Mouse (Mus musculus): ENCODE results near the gene Creb5.

Creb5 gene

DNA sequence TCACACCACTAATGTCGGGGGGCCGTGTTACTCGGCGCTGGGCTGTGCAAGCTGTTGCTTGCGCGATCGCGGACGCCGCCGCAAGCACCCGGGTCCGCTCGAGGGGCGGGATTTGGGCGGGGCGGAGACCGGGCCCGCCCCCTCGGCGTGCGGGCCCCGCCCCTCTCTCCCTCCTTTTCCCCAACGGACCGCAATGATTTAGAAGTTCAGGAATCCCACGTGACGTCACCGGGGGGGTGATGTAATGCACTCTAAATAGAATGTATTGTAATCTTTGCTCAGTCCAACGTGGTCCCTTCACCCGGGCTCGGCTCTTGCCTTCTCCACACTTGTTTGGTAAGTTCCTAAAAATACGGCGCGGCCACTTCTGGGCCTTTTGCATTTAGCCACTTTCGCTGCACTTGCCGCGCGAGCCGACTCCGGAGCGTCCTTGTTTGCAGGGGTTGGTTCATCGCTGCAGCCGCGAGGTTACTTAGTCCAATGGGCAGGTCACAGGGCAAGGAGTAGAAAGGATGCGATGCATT is at the start of gene Creb5:
Gene Creb5 (plus strand): TSS at position 233 of the 524 bp plus-strand sequence.
- peak; percentile 85 to 92 for DNase-seq

DNA sequence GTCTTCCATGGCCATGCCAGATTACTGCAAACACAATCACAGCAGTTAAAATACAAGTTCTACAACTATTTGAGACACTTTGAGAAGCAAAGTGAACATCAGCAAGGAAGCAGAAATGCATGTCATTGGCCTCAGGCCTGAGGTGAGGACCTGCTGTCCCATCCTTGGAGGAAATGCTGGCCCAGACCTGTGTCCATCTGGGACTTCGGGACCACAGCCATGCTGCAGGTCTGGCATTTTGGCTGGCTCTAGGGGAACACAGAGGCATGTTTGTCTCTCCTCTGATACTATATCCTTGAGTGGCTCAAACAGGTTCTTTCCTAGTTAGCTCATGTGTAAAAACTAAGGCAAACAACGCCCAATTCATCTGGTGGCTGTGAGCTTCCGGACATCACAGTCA is 27.2 kb upstream of the Creb5 start:
- DNase-seq, result no peak

DNA sequence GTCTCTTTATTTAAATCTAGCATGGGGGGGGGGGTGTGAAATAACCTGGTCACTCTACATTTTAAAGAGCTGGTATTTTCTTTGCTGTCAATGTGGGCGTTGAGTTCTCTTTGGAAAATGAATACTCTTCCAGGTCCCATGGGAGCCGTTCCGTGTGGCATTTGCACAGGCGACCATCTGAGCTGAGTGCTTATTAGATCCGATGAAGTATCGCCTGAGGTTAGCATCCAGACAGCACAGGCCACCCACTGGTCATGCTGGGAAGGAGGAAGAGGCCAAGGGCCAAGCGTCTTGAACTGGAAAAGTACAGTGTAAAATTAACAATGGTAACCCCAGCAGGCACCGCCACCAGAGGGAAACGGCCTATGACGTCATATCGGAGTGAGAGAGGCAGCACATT is 24.7 kb upstream of the Creb5 start:
- DNase-seq, result no peak

DNA sequence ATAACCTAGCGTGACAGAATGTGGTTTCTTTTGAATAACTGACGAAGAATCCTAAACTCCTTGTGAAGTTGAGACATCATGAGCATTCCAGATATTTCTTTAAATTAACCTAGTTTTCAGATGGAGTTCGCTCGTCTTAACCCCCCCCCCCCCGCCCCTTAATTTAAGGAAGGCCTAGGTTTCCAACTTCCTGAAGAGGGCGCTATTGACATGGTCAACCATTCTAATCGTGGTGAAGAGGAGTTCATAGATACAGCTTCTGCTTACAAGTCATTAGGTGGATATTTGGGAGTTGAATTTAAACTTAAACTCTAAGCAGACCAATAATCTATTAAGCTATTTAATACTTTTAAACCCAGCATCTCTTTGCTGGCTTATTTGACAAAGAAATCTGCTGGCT is 20.0 kb upstream of the Creb5 start:
- DNase-seq, result no peak

DNA sequence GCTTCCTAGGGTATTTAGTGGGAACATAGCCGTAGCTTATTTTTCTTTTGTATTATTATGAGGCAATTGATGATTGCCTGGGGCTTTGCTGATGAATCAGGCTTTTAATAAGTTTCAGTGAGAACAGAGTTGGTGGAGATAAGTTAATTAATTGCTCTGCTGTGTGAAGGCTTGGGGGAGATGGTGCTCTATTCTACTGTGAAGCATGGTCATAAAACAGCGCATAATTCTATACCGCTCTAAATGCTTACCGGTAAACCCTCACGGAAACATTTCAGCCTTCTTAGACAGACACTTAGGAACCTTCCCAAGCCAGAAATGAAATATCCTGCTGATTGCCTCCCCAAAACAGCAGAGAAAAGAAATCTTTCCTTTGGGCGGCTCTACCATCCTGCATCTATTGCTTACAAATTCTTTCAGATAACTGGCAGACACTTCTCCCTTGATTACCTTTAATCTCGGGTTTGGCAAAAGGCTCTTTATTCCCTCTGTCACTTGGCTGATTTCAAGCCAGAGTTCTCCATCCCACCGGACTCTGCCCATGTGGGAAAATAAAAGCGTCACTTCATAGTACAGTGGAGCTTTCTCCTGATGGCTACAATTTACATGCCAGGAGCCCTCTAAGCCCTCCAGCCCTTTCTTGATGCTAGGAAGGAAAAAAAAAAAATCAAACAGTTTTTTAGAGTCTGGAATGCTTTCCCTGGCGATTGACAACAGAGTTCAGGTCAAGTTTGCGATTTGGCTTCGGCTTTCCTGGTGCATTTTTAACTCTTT is 19.2 kb upstream of the Creb5 start:
- no peak for DNase-seq

DNA sequence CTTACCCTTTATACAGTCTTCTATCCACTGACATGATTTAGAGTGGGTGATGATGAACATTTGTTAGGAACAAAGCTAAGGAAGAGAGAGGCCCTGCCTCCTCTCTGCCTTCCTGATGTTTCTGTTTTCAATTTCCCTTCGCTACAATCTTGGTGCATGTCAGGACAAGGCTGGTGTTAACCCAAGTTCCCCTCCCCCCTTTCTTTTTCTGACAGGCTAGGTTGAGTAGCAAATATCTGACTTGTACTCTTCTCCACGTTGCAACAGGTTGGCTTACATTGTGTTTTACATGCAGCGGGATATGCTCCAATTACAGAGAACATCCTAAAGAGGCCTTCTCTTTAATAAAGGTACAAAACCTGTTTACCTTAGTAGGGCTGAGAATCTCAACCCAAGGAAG is 15.9 kb upstream of the Creb5 start:
- DNase-seq, result no peak

DNA sequence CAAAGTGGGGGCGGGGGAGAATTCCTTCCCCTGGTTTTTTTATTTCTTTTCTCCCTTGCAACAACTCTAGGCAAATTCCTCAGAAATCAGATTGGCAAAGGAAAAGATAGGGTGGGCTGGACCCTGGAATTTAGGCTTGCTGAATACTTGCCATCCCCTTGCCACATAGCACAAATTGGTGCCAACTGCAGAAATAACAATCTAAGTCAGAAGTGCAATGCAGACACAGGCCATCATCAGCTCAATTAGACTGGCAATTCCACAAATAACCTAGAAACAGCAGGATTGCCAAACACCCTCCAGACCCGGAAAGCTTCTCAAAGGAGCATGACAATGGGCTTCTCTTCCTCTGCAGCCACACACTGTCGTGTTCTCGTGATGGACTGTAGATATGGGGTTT is 15.4 kb upstream of the Creb5 start:
- no peak for DNase-seq

DNA sequence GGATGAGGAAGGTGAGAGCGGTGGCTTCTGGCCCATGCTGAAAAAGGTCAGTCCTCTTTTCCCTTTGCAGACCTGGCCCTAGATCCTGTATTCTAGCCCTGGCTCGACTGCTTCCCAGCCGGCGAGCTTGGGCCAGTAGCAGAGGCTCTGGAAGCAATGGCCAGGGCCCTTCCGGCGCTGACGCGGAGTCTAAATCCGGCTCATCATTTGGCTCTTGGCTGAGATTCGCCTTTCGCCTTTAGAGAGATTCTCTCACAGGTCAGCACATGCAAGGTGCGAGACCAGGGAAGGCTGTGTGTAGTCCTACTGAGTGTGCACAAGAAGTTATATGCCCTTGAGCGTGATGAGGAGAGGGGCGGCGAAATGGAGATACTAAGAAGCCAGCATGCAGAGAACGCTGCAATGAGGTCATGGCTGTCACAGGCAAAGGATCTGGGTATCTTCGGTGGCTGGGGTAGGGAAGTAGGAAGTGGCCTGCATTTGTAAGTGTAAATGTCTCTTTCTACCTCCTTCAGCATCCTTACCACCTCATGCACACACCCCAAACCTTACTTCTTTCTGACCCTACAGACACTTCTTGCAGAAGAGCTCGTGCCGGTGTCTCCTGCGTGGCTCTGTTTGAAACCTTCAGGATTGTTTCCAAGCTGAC is 557 bp upstream of the Creb5 start:
- DNase-seq, result peak; percentile 28 to 29

DNA sequence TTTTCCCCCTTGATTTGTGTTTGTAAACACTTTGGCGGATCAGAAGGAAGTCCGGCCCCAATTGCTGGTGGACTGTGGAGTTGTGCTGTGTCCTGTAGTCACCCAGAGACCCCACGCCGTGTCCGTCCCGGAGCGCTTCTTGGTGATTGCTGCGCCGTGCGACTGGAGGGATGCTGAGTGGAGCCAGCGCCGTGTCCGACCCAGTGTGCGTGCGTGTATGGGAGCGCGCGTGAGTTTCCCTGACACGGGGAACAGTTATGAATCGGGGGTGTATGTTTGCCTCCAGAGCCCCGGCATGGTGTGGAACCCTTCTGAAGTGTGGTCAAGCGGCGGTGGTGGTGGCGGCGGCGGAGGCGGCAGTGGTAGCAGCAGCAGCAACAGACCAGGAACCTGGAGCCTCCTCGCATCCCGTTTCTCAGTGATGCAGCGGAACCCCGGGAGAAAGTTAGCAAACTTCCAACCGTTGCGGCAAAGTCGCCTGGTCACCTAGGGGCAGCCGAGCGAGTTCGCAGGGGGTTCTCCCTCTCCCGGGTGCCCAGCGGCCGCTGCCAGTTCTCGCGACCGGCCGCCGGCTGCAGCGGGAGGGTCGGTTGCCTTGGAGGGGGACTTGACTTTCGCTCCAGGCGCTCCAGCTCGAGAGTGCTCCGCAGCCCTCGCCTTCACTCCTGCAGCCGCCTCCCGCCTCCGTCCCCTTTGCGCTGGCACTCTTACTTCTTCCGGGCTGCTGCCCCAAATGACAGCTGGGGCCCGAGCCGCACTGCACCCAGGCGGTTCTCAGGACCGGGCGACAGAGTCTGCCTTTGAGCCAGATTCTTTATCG is 702 bp downstream of the Creb5 start:
- DNase-seq, result peak; percentile 21 to 22

DNA sequence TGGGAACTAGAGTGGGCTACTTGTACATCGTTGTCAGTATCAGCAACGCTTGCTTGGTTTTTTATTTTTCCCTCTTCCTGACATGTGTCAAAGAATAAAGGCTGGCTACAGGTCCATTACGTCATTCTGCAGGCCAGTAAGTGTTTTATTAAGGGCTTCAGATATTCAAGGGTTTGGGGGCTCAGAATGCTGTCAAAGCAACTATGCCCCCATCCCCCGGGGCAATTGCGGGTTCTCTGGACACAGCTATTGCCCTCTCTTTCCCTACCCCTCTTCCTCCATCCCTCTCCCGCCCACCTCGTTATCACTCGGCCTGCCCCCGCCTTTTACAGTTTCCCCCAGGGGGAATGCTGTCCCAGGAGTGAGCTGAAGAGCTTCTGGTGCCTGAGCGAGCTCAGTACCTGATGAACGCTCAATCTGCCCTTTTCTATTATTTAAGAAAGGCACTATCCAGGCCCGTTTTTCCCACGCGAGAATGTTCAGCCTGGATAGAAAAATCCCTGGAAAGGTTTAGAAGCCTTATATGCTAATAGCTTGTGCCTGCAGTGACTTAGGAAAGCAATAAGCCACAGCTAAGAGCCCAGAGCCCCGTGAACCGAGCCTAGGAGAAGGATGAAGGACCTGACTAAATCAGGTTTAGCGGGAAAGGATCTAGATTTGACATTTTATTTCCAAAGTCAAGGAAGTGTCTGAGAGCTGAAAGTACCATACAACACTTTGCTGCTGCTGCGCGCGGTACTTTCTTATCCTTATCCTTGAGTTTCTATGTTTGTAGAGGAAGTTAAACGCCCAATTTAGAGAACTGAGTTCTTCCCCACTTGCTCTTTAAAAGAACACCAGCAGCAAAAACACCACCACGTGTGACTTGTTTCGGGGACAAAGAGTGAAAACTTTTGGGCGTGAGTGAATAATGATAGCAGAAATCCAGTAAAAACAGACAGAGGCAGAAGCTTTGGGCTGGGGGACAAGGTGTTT is 1.8 kb downstream of the Creb5 start:
- DNase-seq, result no peak

DNA sequence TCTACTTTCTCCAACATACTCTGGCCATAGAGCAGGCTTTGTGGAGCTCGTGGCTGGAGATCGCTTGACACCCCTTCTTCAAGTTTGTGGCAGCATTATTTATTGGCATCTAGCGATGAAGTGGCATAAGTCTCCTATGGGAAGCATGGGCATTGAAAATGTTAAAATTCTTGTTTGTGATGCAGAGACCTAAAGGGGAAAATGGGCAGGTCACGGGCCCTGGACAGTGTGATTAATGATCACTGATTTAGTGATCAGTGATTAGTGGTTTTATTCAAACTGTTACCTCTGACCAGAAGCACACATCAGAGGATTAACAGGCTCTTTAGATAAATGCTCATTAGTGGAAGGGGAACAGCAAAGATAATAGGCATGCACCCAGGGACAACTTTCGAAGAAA is 2.6 kb downstream of the Creb5 start:
- no peak for DNase-seq

DNA sequence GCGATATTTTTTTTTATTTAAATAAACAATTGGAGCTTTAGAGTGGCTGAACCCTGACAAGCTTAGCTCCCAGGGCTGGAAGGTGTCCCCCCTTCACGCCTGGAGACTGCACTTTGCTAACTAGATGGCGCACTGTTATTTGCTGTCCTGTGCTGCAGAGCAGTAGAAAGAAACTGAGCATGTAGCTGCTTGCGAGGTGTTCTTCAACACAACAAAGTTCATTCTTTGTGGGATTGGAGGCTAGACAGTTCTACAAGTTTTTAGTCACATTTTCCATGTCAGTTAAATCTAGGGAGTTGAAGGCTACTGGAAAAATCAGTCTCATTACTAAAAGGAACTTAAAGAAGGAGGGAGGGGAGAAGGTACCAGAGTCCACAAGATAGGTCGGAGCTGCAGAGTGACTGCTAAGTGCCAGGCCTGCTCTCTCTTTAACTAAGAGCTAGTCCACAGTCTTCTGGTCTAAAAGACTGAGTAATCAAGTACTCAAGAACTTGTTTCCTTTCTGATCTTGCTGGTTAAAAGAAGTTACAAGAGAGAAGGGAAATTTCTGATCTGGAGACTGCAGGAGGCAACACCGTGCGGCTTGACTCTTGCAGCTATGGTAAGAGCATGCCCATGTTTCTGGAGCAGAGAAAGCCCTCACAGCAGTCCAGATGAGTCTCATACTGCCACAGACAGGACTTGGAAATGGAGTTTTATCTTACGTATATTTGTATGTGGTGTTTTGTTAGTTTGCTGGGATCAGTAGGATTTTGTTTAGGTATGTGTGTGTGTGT is 3.3 kb downstream of the Creb5 start:
- no peak for DNase-seq

DNA sequence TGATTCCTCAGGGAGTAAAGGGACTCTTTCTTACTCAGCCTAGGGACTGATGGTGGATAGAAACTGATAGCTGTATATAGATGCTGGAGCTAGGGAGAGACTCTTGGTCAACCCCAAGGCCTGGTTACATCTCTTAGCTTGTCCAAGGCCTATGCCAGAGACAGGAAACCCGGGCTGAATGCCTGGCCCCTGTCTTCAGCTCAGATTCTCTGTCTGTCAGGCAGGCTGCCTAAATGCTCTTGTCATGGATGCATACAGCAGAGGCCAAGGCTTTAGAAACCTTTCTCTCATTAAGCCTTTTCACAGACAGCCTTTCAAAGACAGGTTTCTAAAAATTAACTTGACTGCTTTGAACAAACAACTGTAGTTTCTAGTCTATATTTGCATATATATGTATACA is 5.9 kb downstream of the Creb5 start:
- no peak for DNase-seq

DNA sequence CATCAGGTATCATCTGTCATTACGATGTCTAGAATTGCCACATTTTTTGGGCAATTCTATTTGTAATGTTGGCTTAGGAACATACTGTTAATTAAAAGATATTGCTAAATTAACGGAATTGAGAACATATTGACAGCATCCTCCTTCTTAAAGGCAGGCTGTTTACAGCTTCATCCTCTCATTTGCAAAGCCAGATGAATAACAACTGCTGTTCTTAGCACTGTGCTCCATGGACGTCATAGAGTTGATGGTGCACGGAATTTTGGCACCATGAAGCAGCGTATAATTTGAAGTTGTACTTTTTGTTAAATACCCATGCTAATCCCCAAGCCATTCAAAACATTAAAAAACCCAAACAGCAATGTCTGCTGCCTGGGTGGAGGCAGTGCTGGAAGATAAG is 10.8 kb downstream of the Creb5 start:
- no peak for DNase-seq

DNA sequence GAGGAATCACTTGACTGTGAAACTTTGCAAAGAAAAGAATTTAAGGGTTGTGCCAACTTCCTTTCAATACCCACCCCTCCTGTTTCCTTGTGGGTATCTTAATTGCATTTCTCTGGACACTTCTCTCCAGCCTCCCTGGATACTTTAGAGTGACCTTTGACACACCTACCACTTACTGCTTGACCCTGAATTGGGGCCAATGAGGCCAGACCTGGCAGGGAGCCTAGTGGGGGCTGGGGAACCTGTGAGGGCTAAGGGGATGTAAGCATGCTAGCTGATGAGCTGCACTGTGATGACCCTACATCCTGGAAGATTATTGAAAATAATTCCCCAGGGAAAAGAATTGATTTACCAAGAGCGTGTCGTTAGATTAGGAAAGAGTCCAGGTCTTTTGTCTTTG is 17.1 kb downstream of the Creb5 start:
- DNase-seq, result peak; percentile 9 to 21

DNA sequence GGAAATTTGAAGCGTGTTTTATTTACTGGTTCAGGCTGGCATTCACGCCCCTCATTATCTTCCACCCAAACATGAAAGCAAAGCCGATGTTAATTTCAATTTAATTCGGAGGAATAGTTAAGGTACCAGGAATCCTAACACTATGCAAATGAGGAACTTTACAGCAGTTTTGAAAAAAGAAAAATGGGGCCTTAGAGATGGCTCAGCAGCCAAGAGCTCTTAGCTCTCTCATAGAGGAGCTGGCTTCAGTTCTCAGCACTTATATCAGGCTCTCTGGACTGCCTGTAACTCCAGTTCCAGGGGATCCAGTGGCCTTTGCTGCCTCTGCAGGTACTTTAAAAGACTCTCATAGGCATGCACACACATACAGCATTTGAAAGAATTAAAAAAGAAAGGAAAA is 19.1 kb downstream of the Creb5 start:
- DNase-seq, result no peak

DNA sequence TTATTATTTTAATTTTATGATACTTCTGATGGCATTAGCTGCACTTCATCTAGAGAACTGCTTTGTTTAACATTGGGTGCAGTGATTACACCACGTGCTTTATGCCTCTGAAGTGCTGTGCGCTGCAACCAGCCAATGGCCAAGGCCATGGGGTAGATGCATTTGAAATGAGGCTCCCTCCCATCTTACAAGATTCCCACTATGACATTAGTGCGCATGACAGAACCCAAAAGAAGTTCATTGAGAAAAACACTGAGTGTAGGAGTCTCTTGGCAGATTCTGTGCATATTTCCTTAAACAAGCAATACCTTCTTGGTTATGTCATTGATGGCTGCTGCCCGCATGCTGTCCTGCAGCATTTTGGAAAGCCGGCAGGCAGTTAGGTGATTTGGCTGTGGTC is 19.6 kb downstream of the Creb5 start:
- no peak for DNase-seq

DNA sequence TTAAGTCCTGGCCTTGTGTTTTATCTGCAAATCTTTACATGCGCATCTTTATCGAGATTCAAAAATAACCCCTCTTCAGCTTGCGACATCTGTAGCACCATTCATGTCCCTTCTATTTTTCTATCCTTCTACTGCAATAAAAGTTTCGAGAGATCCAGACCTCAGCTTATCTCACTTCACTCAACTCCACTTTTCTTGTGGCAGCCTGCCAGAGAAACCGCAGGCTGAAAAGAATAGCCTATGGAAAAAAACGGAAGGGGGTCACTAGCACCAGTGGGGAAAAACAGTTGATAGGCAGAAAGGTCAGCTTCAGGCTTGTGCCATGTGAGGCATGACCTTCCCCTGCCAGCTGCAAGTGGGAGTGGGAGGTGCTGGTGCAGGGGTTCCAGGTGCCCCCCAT is 21.6 kb downstream of the Creb5 start:
- no peak for DNase-seq

DNA sequence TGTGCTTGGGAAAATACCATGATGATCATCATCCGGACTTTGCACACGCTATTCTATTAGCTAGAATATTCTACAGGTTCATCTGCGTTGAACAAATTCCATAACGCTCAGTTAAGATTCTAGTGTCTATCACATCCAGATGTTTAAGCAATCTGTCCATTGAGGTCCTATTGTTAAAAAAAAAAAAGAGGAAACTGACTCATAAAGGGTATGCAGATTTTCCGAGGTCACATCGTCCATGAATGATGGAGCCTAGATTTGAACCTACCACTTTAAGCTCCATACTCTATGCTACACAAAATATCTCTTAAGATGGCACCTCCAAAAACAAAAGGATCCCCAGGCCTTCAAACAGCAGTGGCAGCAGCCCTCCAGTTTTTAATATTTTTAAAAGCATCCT is 26.5 kb downstream of the Creb5 start:
- no peak for DNase-seq

DNA sequence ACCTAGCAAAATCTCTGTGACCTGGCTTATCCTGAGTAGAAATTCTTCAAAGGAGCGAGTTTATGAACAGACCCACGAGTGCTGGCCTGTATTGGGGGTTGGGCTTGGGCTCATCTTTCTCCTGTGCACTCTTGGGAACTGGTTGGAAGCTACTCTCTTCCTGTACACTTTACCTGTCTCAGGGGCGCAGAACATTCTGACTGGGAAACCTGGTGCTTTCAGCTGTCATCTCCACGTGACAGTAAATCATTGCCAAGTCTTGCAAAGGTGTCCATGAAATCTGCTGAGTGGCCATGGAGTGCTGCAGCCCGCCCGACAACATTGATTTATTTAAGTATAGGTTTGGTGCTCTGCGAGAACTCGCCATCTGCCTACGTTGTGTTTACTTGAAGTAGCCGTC is 27.1 kb downstream of the Creb5 start:
- no peak for DNase-seq

DNA sequence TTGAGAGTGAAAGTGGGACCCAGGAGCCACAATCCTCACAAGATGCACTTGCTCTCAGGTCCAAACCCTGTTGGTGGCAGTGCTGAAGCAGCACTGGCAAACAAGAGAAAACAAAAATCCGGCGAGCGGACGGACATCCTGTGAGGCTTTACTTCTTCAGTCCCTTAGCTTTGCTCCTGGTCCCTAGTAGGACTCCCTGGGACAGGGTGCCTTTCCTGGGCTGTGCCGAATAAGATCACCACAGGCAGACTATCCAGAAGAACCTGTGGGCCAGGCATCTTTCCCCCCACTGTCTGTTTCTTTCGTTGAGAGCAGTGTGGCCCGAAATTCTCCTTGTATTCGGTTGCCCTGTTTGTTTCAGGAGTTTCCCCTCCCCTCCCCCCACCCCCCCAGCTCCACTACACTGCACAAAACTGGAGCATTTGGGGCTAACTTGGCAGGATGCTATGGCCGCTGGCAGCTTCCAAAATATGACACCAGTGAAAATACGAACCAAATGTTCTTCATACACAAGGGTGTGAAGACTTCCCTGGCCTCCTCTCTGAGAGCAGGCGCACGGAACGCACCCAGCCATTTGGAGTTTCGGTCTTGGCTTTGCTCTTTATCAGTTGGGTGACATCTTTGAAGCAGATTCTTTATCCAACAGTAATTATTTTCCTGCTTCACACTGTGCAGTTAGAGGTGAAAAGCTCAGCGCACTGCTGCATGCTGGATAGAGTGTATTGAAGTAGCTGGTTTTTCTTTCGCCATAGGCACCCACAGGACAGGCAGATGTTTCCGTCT is 32.7 kb downstream of the Creb5 start:
- DNase-seq, result no peak
